Mouse (Mus musculus) adrenal gland, adult 18-20 months (tissue): ENCODE measurements around the gene Psmb6. TPM values are rescaled to one million over a fixed set of nuclear protein-coding genes. Genes with fewer than 3 reads are reported as not detected.
"Not testable (repeated sequence)": the region's sequence is repeated elsewhere in the genome, so short reads cannot be mapped to it uniquely, and the experiment has no call there.

ENCODE experiments used
- DNase-seq, 2 experiments: peaks; one replicate each; pipeline ENCODE4 v3.0.0; 2021 to 2022; ENCODE audit warnings: low spot score in 2 of 2
- total RNA-seq, 2 experiments: library from RNA; stranded (reverse); gene quantifications; 1 replicate in 1 of 2; 2 replicates in 1 of 2; pipeline ENCODE4 v1.2.3; 2021

The Psmb6 gene
- total RNA-seq, 2 experiments from 2014 or later = 271 to 281 TPM

DNA sequence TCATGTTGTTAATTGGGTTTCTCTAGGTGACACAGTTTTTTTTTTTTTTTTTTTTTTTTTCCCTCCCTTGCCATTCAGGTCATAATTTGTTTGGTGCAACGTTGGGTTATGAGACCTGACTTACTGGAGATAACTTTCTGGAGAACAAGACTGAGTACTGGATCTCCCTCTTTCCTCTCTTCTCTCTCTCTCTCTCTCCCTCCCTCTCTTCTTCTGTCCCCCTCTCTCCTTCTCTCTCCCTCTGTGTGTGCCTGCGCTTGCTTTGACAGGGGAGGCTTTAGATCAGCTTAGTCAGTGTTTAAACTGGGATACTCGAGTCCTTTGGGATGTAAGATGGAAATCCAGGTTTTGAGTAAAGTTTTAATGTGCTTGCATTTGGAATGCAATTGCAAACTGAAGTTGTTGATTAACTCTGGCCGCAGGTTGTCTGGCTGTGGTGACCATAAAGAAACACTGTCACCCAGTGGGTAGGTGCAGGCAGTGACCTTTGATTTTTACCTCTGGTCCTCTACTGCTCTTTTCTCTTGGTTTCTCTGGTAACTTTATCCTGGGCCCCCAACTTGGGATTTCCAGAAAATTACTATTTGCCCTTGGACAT lies 39.2 kb downstream of the Psmb6 start:
- DNase-seq = no peak

DNA sequence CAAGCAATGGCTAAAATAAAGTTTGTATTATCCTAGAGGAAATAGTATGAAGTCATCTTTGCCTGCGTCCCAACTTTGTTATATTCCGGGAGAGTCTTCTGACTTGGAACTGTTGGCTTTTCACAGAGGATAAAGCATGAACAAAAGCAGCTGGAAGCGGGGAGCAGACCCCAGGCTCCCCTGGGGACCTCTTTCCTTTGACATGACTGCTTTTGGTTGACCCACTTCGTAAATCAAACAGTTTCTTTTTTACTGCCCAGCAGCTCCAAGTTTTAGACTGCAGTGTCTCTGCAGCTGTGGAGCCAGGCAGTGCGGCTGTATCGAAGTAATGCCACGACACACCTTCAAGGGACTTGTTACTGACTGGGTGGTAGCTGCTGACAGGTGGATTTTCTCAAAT lies 41.4 kb downstream of the Psmb6 start:
- DNase-seq = no peak

DNA sequence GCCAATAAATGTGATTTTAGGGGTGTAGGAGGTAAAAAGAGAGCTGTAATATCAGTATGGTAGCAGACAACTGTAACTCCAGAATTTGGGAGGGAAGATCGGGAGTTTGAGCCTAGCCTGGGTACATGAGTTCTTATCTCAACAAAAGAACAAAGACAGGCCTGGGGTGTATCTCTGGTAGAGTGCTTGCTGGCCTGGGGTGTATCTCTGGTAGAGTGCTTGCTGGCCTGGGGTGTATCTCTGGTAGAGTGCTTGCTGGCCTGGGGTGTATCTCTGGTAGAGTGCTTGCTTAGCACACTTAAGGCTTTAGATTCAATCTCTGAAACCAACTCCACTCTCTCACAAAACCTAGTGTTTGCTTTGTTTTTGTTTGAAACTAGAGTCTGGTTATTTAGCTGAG lies 45.4 kb downstream of the Psmb6 start:
- not testable (repeated sequence) for DNase-seq

DNA sequence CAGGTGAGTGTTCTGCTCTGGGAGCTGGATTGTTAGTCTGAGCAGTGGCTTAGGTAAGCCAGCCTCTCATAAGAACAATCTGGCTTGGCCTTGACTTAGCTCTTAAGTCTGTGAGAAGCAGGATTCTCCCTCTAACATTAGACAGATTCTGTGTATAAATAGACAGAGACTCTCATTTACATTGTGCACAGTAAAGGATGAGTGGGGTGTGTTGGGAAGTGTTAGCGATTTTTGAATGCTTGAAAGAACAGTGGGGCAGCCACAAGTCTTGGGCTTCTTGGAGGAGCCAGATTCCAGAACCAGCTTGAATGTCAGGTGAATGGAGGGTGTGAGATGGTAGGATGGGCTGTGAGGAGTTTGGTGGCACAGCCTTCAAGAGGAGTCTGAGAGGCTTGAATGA lies 46.5 kb downstream of the Psmb6 start:
- no peak for DNase-seq

DNA sequence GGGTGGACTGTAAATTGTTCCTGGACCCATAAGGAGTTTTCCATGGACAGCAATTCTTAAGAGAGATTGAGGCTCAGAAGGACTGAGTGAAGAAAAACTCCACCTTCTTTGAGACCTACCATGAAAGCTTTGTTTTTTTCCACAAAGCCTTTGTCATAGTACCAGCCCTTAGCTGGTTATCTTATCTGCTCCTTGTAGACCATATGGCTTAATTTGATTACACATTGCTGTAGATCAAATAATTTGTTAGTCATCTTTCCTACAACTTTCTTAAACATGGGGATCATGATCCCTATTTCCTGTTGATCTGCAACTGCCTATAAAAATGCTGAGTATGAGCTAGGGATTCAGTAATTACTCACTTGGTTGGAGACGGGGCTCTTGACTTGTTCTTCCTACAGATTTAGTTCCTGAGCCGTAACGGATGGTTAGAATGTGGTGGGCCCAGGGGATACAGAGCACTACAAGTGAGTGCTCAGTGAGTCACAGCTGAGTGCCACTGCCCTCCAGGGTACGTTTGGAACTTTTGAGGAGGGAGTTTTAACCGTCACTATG lies 47.3 kb downstream of the Psmb6 start:
- DNase-seq = no peak

DNA sequence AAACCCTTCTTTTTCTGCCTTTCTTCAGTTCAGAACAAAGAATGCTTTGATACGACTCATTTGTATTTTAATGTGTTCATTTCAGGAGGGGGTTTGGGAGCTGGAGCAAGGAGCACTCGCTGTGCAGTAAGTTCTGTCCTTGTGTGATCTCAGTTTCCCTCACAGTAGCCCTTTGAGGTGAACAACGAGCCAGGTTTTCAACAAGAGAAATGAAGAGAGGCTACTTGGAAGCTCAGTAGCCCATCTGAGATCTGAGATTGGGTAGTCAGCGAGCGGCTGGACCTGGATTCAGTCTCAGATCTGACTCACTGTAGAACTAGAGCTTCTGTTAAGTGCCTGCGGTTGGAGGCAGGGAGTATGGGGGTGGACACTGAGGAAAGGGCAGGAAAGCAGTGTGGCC lies 48.7 kb downstream of the Psmb6 start:
- DNase-seq = no peak

DNA sequence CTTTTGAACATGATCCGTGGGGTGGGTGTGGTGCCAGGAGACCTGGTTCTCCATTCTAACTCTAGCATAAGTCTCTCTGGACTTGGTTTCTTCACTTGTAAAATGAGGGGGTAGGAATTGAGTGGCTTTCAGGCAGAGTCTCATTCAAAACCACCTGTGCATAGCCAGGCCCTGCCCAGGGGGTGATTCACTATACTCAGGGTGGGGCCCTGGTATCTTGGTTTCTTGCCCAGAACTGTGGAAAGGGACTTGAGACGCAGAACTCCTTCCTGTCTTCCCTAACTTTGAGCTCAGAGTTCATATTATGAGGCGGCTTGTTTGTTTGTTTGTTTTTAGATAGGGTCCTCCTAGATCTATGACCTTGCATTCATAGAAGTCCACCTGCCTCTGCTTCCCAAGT lies 52.0 kb downstream of the Psmb6 start:
- no peak for DNase-seq

Other genes starting within 250 kb of the Psmb6 start
- gene Alox12e, start 202.7 kb upstream of the Psmb6 start, total RNA-seq = not detected
- 1 to 10 TPM; 2.8 to 7.9 TPM for gene Alox15, start 173.3 kb upstream of the Psmb6 start, total RNA-seq
- gene Pelp1, start 115.3 kb upstream of the Psmb6 start, total RNA-seq = 10 to 100 TPM; 17.3 to 21.3 TPM
- 10 to 100 TPM; 21.4 to 25.4 TPM for gene Arrb2, start 92.7 kb upstream of the Psmb6 start, total RNA-seq
- gene Med11, start 73.4 kb upstream of the Psmb6 start, total RNA-seq = 10 to 100 TPM; 17.0 to 18.0 TPM
- gene Zmynd15, start 65.9 kb upstream of the Psmb6 start, total RNA-seq = 1 to 10 TPM; 2.8 to 2.9 TPM
- gene Cxcl16, start 65.4 kb upstream of the Psmb6 start, total RNA-seq = 10 to 100 TPM; 11.3 to 18.3 TPM
- not detected for gene Tm4sf5, start 20.1 kb upstream of the Psmb6 start, total RNA-seq
- gene Vmo1, start 10.8 kb upstream of the Psmb6 start, total RNA-seq = not detected
- gene Gltpd2, start 6.2 kb upstream of the Psmb6 start, total RNA-seq = not detected
- not detected for gene Gm40193, start 7.6 kb downstream of the Psmb6 start, total RNA-seq
- 1 to 10 TPM; 6.8 to 8.2 TPM for gene Pld2, start 14.7 kb downstream of the Psmb6 start, total RNA-seq
- 10 to 100 TPM; 45.8 to 49.6 TPM for gene Mink1, start 37.5 kb downstream of the Psmb6 start, total RNA-seq
- gene 4930544D05Rik, start 90.5 kb downstream of the Psmb6 start, total RNA-seq = not detected
- under 1 TPM in 1 of 2 experiments, not detected in 1; 0.38 TPM for gene Chrne, start 93.8 kb downstream of the Psmb6 start, total RNA-seq
- gene Gp1ba, start 113.8 kb downstream of the Psmb6 start, total RNA-seq = under 1 TPM in 1 of 2 experiments, not detected in 1; 0.22 TPM
- 10 to 100 TPM; 72.6 to 80.7 TPM for gene Rnf167, start 121.9 kb downstream of the Psmb6 start, total RNA-seq
- 100 to 1,000 TPM; 131 to 138 TPM for gene Slc25a11, start 122.1 kb downstream of the Psmb6 start, total RNA-seq
- gene Pfn1, start 129.3 kb downstream of the Psmb6 start, total RNA-seq = 100 to 1,000 TPM; 619 to 923 TPM
- gene Eno3, start 131.8 kb downstream of the Psmb6 start, total RNA-seq = 10 to 100 TPM; 29.0 to 44.2 TPM
- gene Spag7, start 144.0 kb downstream of the Psmb6 start, total RNA-seq = 10 to 100 TPM; 70.4 to 91.3 TPM
- gene Camta2, start 162.7 kb downstream of the Psmb6 start, total RNA-seq = 10 to 100 TPM; 43.7 to 54.7 TPM
- gene Inca1, start 174.8 kb downstream of the Psmb6 start, total RNA-seq = 10 to 100 TPM in 1 of 2 experiments, 1 to 10 TPM in 1; 6.8 to 14.0 TPM
- gene Kif1c, start 175.2 kb downstream of the Psmb6 start, total RNA-seq = 100 to 1,000 TPM; 153 to 212 TPM
- gene Zfp3, start 238.8 kb downstream of the Psmb6 start, total RNA-seq = 1 to 10 TPM; 9.2 to 9.5 TPM